Comparison of ENCODE assay signal across 8 mouse cellular contexts in genomic region chr2:180115279-180115678, GRCm38 (mm10). TPM values are rescaled to one million over a fixed set of nuclear protein-coding genes. Genes with fewer than 3 reads are reported as not detected.
DNase-seq lines count a peak whose midpoint lies in the region; ATAC-seq lines count a peak whose summit lies in the region.

No protein-coding gene starts in this region.

- H3K36me3 ChIP-seq in hindbrain, embryonic 10.5 days = no peaks in the 10 kb centered on the region
- no peaks in the 10 kb centered on the region for H3K36me3 ChIP-seq in hindbrain, embryonic 14.5 days (replicated peaks; ENCODE audit: control insufficient read depth, insufficient read depth)
- no peaks in the 10 kb centered on the region for H3K36me3 ChIP-seq in forebrain, embryonic 14.5 days (ENCODE audit: control insufficient read depth, insufficient read depth, low read length)
- no peaks in the 10 kb centered on the region for H3K36me3 ChIP-seq in stomach, embryonic 14.5 days (ENCODE audit: control insufficient read depth, insufficient read depth, low read length)

- no peak for ATAC-seq in hindbrain, embryonic 14.5 days (ENCODE audit: low FRiP score)
- no peak for ATAC-seq in forebrain, embryonic 14.5 days
- ATAC-seq in stomach, embryonic 14.5 days (ENCODE audit: insufficient number of reproducible peaks, insufficient read depth, low FRiP score, low read depth) = no peak

- peaks cover 64% of the 10 kb centered on the region for H3K4me1 ChIP-seq in hindbrain, embryonic 10.5 days (replicated peaks)
- peaks cover 41% of the 10 kb centered on the region for H3K4me1 ChIP-seq in hindbrain, embryonic 14.5 days (replicated peaks; ENCODE audit: control insufficient read depth, insufficient read depth, low read length)
- H3K4me1 ChIP-seq in forebrain, embryonic 14.5 days (ENCODE audit: control insufficient read depth, insufficient read depth, low read length) = peaks cover 44% of the 10 kb centered on the region
- H3K4me1 ChIP-seq in stomach, embryonic 14.5 days (ENCODE audit: control insufficient read depth, insufficient read depth, low read length) = peaks cover 23% of the 10 kb centered on the region

- no peak for DNase-seq in hindbrain, embryonic 10.5 days (ENCODE audit: low spot score)
- DNase-seq in hindbrain, embryonic 14.5 days (ENCODE audit: low spot score) = no peak
- peak; percentile 89 for DNase-seq in adipocyte (ENCODE audit: low spot score)
- peak; percentile 66 for DNase-seq in forebrain, embryonic 14.5 days (ENCODE audit: low spot score)
- peak; percentile 65 for DNase-seq in kidney, postnatal 14 days
- no peak for DNase-seq in thymus, postnatal 4 days
- DNase-seq in ovary, postnatal 10 days (ENCODE audit: low spot score) = no peak

- H3K9ac ChIP-seq in hindbrain, embryonic 14.5 days = no peak overlapping the region
- peak overlapping the region; percentile 7; the same call in 1 of the 2 replicates for H3K9ac ChIP-seq in forebrain, embryonic 14.5 days (ENCODE audit: low read length)
- no peak overlapping the region for H3K9ac ChIP-seq in stomach, embryonic 14.5 days (replicated peaks; ENCODE audit: low read depth, low read length)

- no peak overlapping the region for H3K4me2 ChIP-seq in hindbrain, embryonic 14.5 days (replicated peaks)
- H3K4me2 ChIP-seq in forebrain, embryonic 14.5 days (ENCODE audit: low read length) = no peak overlapping the region
- no peak overlapping the region for H3K4me2 ChIP-seq in stomach, embryonic 14.5 days (replicated peaks; ENCODE audit: low read depth, low read length)

- H3K27ac ChIP-seq in hindbrain, embryonic 10.5 days = peak overlapping the region; percentile 93
- H3K27ac ChIP-seq in hindbrain, embryonic 14.5 days = no peak overlapping the region; the same call in 1 of the 2 replicates
- H3K27ac ChIP-seq in forebrain, embryonic 14.5 days (ENCODE audit: low read depth, low read length) = peak overlapping the region; percentile 52; the same call in 1 of the 2 replicates
- 0 out of 2 replicates have a peak overlapping the region, but pooled peaks have one; percentile 15 for H3K27ac ChIP-seq in stomach, embryonic 14.5 days (ENCODE audit: low read length)

- H3K9me3 ChIP-seq in hindbrain, embryonic 10.5 days = no peaks in the 10 kb centered on the region
- H3K9me3 ChIP-seq in hindbrain, embryonic 14.5 days (ENCODE audit: control insufficient read depth, low read length) = no peaks in the 10 kb centered on the region
- H3K9me3 ChIP-seq in forebrain, embryonic 14.5 days (replicated peaks; ENCODE audit: control insufficient read depth, low read length) = no peaks in the 10 kb centered on the region
- no peaks in the 10 kb centered on the region for H3K9me3 ChIP-seq in stomach, embryonic 14.5 days (ENCODE audit: control insufficient read depth, low read depth, low read length)

- H3K27me3 ChIP-seq in hindbrain, embryonic 10.5 days (ENCODE audit: insufficient read depth, poor library complexity, severe bottlenecking) = 0 out of 2 replicates have a peak, but pooled peaks cover 6% of the 10 kb centered on the region
- H3K27me3 ChIP-seq in hindbrain, embryonic 14.5 days (ENCODE audit: control insufficient read depth, insufficient read depth, low read length) = no peaks in the 10 kb centered on the region
- H3K27me3 ChIP-seq in forebrain, embryonic 14.5 days (replicated peaks; ENCODE audit: control insufficient read depth, insufficient read depth, low read length) = no peaks in the 10 kb centered on the region
- H3K27me3 ChIP-seq in stomach, embryonic 14.5 days (ENCODE audit: control insufficient read depth, insufficient read depth, low read length) = no peaks in the 10 kb centered on the region

- no peak overlapping the region for H3K4me3 ChIP-seq in hindbrain, embryonic 10.5 days
- H3K4me3 ChIP-seq in hindbrain, embryonic 14.5 days (replicated peaks; ENCODE audit: low read length) = no peak overlapping the region
- H3K4me3 ChIP-seq in forebrain, embryonic 14.5 days (ENCODE audit: low read depth, low read length) = no peak overlapping the region
- no peak overlapping the region for H3K4me3 ChIP-seq in stomach, embryonic 14.5 days (ENCODE audit: low read depth, low read length)

- 58% methylated on average over 6 of the region's 6 CpGs for WGBS in hindbrain, embryonic 10.5 days
- 34% methylated on average over 6 of the region's 6 CpGs for WGBS in hindbrain, embryonic 14.5 days
- WGBS in forebrain, embryonic 14.5 days = 33% methylated on average over 6 of the region's 6 CpGs
- WGBS in stomach, embryonic 14.5 days = 22% methylated on average over 6 of the region's 6 CpGs

RNA-seq across cellular contexts. Expression of gene Osbpl2, which starts 3.8 kb away (rescaled TPM):
- polyA plus RNA-seq in hindbrain, embryonic 10.5 days (2016; fragmentation: Nextera tagmentation; extraction: Ambion mirVana) = 29.0 and 42.2 TPM in 2 replicates
- polyA plus RNA-seq in hindbrain, embryonic 14.5 days (2014; fragmentation: Nextera tagmentation; extraction: Ambion mirVana) = 73.1 and 79.2 TPM in 2 replicates
- 59.9 and 66.0 TPM in 2 replicates for polyA plus RNA-seq in forebrain, embryonic 14.5 days (2014; fragmentation: Nextera tagmentation; extraction: Ambion mirVana)
- 37.1 and 38.2 TPM in 2 replicates for polyA plus RNA-seq in stomach, embryonic 14.5 days (2014; fragmentation: Nextera tagmentation; extraction: Ambion mirVana)

RNA-seq across cellular contexts. Expression of gene Hrh3, which starts 11.0 kb away (rescaled TPM):
- 1.5 and 4.2 TPM in 2 replicates for polyA plus RNA-seq in hindbrain, embryonic 10.5 days (2016; fragmentation: Nextera tagmentation; extraction: Ambion mirVana)
- 1.4 and 1.7 TPM in 2 replicates for polyA plus RNA-seq in hindbrain, embryonic 14.5 days (2014; fragmentation: Nextera tagmentation; extraction: Ambion mirVana)
- 2.1 and 2.2 TPM in 2 replicates for polyA plus RNA-seq in forebrain, embryonic 14.5 days (2014; fragmentation: Nextera tagmentation; extraction: Ambion mirVana)
- not detected in 2 replicates for polyA plus RNA-seq in stomach, embryonic 14.5 days (2014; fragmentation: Nextera tagmentation; extraction: Ambion mirVana)

RNA-seq across cellular contexts. Expression of gene Mtg2, which starts 44.9 kb away (rescaled TPM):
- 33.9 TPM in 2 replicates for polyA plus RNA-seq in hindbrain, embryonic 10.5 days (2016; fragmentation: Nextera tagmentation; extraction: Ambion mirVana)
- 29.4 and 30.2 TPM in 2 replicates for polyA plus RNA-seq in hindbrain, embryonic 14.5 days (2014; fragmentation: Nextera tagmentation; extraction: Ambion mirVana)
- 32.4 and 34.3 TPM in 2 replicates for polyA plus RNA-seq in forebrain, embryonic 14.5 days (2014; fragmentation: Nextera tagmentation; extraction: Ambion mirVana)
- 25.2 and 27.8 TPM in 2 replicates for polyA plus RNA-seq in stomach, embryonic 14.5 days (2014; fragmentation: Nextera tagmentation; extraction: Ambion mirVana)

RNA-seq across cellular contexts. Expression of gene Adrm1, which starts 56.0 kb away (rescaled TPM):
- polyA plus RNA-seq in hindbrain, embryonic 10.5 days (2016; fragmentation: Nextera tagmentation; extraction: Ambion mirVana) = 278 and 297 TPM in 2 replicates
- polyA plus RNA-seq in hindbrain, embryonic 14.5 days (2014; fragmentation: Nextera tagmentation; extraction: Ambion mirVana) = 148 and 149 TPM in 2 replicates
- 147 and 149 TPM in 2 replicates for polyA plus RNA-seq in forebrain, embryonic 14.5 days (2014; fragmentation: Nextera tagmentation; extraction: Ambion mirVana)
- polyA plus RNA-seq in stomach, embryonic 14.5 days (2014; fragmentation: Nextera tagmentation; extraction: Ambion mirVana) = 134 and 138 TPM in 2 replicates

Comparison
In these comparisons a context has a peak if more than half of its experiments do, and no peak if none do; other contexts are left out.
1. DNase-seq: peak in adipocyte (single experiment), forebrain, embryonic 14.5 days (single experiment) and kidney, postnatal 14 days (single experiment); none in hindbrain, embryonic 10.5 days (single experiment), hindbrain, embryonic 14.5 days (single experiment), thymus, postnatal 4 days (single experiment) and ovary, postnatal 10 days (single experiment).